In the genomic region with DNA sequence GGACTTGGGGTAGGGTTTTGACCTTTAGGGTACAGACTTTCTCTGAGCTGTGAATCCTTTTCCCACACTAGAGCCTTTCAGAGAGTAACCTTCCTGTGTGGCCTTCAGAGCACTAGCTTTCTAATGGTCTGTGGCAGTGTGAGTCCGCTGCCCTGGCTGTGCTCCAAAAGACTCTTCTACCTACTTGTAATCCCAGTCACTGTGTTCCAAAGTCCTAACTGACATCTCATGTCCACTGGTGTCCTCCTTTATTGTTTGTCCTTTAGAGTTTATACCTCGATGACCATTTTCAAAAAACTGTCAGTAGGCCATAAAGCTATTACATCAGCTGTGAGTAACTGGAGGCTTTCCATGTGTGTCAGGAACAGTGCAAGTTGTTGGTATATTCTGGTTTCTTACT, we compare ENCODE assay signal across 12 mouse cellular contexts. TPM values are rescaled to one million over a fixed set of nuclear protein-coding genes. Genes with fewer than 3 reads are reported as not detected.
DNase-seq lines count a peak whose midpoint lies in the region; ATAC-seq and TF ChIP-seq lines count a peak whose summit lies in the region.
"Had no signal": no experiment of that assay in that cellular context is flagged by ENCODE, and none has a peak within 500 bp of the region (broad histone marks: within the 10 kb centered on the region; RNA-seq: fewer than 3 reads in every experiment).

No protein-coding gene starts in this region.

- no peak overlapping the region for H3K4me3 ChIP-seq in lung, postnatal 0 days (ENCODE audit: low read depth, low read length)
- no peak overlapping the region for H3K4me3 ChIP-seq in embryonic fibroblast, embryonic 13.5 days (ENCODE audit: insufficient read depth, low read length)
- H3K4me3 ChIP-seq: embryonic facial prominence, embryonic 15.5 days; hindbrain, embryonic 15.5 days had no signal

- H3K9me3 ChIP-seq in lung, postnatal 0 days (ENCODE audit: low read length) = no peaks in the 10 kb centered on the region
- H3K9me3 ChIP-seq: embryonic facial prominence, embryonic 15.5 days; hindbrain, embryonic 15.5 days had no signal

- 54% methylated on average over 2 of the region's 2 CpGs for WGBS in lung, postnatal 0 days

- no peak overlapping the region for H3K9ac ChIP-seq in lung, postnatal 0 days (replicated peaks; ENCODE audit: low read depth)
- H3K9ac ChIP-seq: embryonic facial prominence, embryonic 15.5 days; hindbrain, embryonic 15.5 days had no signal

- no peaks in the 10 kb centered on the region for H3K27me3 ChIP-seq in lung, postnatal 0 days (replicated peaks; ENCODE audit: insufficient read depth, low read length)
- H3K27me3 ChIP-seq: CH12.LX; embryonic facial prominence, embryonic 15.5 days; hindbrain, embryonic 15.5 days had no signal

- peaks cover 24% of the 10 kb centered on the region; the same call in 1 of the 2 replicates for H3K4me1 ChIP-seq in lung, postnatal 0 days (ENCODE audit: insufficient read depth, low read depth, low read length)
- H3K4me1 ChIP-seq in embryonic fibroblast, embryonic 13.5 days (ENCODE audit: control insufficient read depth, insufficient read depth, low read length) = peaks cover 14% of the 10 kb centered on the region

- intact Hi-C loops in gastrocnemius, postnatal 36 days (cut with DNase I) = loop anchor here (5.0 kb wide), 1 partner anchor 43 kb away; the partner anchor contains the start of gene Mprip

- no peak overlapping the region for H3K27ac ChIP-seq in lung, postnatal 0 days (ENCODE audit: low read length)
- 0 out of 2 replicates have a peak overlapping the region, but pooled peaks have one; percentile 3 for H3K27ac ChIP-seq in embryonic fibroblast, embryonic 13.5 days (ENCODE audit: insufficient read depth, low read length)
- H3K27ac ChIP-seq: embryonic facial prominence, embryonic 15.5 days; hindbrain, embryonic 15.5 days had no signal

- no peak for TF ChIP-seq POLR2A in embryonic fibroblast, embryonic 13.5 days (IDR thresholded peaks at IDR 0.05; ENCODE audit: low read depth, low read length)

- H3K4me2 ChIP-seq in lung, postnatal 0 days (replicated peaks; ENCODE audit: low read depth, low read length) = no peak overlapping the region
- H3K4me2 ChIP-seq: embryonic facial prominence, embryonic 15.5 days; hindbrain, embryonic 15.5 days had no signal

- no peak for TF ChIP-seq EP300 in lung, postnatal 0 days (IDR thresholded peaks at IDR 0.05)

- TF ChIP-seq CTCF in lung, postnatal 0 days (IDR thresholded peaks at IDR 0.05) = no peak
- no peak for TF ChIP-seq CTCF in embryonic fibroblast, embryonic 13.5 days (IDR thresholded peaks at IDR 0.05; ENCODE audit: borderline replicate concordance, insufficient read depth, low read length)

- ATAC-seq in lung, postnatal 0 days = no peak

- DNase-seq in gastrocnemius, adult 18-20 months (ENCODE audit: low spot score) = peak; percentile 16
- no peak for DNase-seq in gastrocnemius, postnatal 36 days
- peak; percentile 10 for DNase-seq in lung, postnatal 0 days (ENCODE audit: low spot score)
- no peak for DNase-seq in lung, postnatal 4 days
- DNase-seq in lung, postnatal 14 days = peak; percentile 32
- DNase-seq in spleen, postnatal 10 days (ENCODE audit: low spot score in 2 of 2) = no peak
- no peak for DNase-seq in layer of hippocampus, adult 11-12 months (ENCODE audit: low spot score)
- DNase-seq: liver had no signal

- H3K36me3 ChIP-seq in lung, postnatal 0 days (ENCODE audit: insufficient read depth, low read length) = no peaks in the 10 kb centered on the region

RNA-seq across cellular contexts. Expression of gene Mprip, which starts 44.0 kb away (rescaled TPM):
- total RNA-seq in gastrocnemius, adult 18-20 months (2021) = 10 to 100 TPM; 61.2 to 84.0 TPM
- 10 to 100 TPM; 65.7 to 76.2 TPM for total RNA-seq in gastrocnemius, postnatal 36 days (2021)
- 88.0 and 114 TPM in 2 replicates for polyA plus RNA-seq in lung, postnatal 0 days (2015; fragmentation: Nextera tagmentation; extraction: Ambion mirVana)
- polyA plus RNA-seq in embryonic fibroblast, embryonic 13.5 days (2011; ENCODE audit: insufficient read length, low read depth, missing spikeins) = 233 and 249 TPM in 2 replicates

Comparison
In these comparisons a context has a peak if more than half of its experiments do, and no peak if none do; other contexts are left out.
1. DNase-seq: peak in gastrocnemius, adult 18-20 months (single experiment), lung, postnatal 0 days (single experiment) and lung, postnatal 14 days (single experiment); none in gastrocnemius, postnatal 36 days (0 of 2), lung, postnatal 4 days (0 of 2), spleen, postnatal 10 days (0 of 2) and layer of hippocampus, adult 11-12 months (single experiment).